Mouse (Mus musculus) CH12F3 (cell line): ENCODE measurements around the gene Anks4b.

Experiments used
- in situ Hi-C: fragments of 300-500 bp; cut with MboI; formaldehyde crosslinking; loops from 2 replicates; pipeline ENCODE4 v1.14.3; 2020; ENCODE audit warnings: low sequenced_read_pairs

Gene Anks4b

GRCm38 (mm10) chr7:120173603-120174244 lies at the start of gene Anks4b:
TSS of gene Anks4b (plus strand) at chr7:120173858.
- in situ Hi-C loops = no loop called here

GRCm38 (mm10) chr7:120124844-120125243 lies 48.8 kb upstream of the Anks4b start:
- in situ Hi-C loops = no loop called here

- in situ Hi-C loops = no loop called here
Observed at GRCm38 (mm10) chr7:120126976-120127685, 46.5 kb upstream of the Anks4b start.

GRCm38 (mm10) chr7:120127686-120128059 lies 46.0 kb upstream of the Anks4b start:
- in situ Hi-C loops = no loop called here

GRCm38 (mm10) chr7:120128951-120129350 lies 44.7 kb upstream of the Anks4b start:
- in situ Hi-C loops = no loop called here

GRCm38 (mm10) chr7:120142743-120143142 lies 30.9 kb upstream of the Anks4b start:
- in situ Hi-C loops = no loop called here

- in situ Hi-C loops = no loop called here
Observed at GRCm38 (mm10) chr7:120145191-120145590, 28.5 kb upstream of the Anks4b start, which contains the start of gene Zp2. TSS of gene Zp2 (minus strand) at chr7:120145291.

- in situ Hi-C loops = no loop called here
Observed at GRCm38 (mm10) chr7:120150257-120150656, 23.4 kb upstream of the Anks4b start.

- in situ Hi-C loops = no loop called here
Observed at GRCm38 (mm10) chr7:120150898-120151297, 22.8 kb upstream of the Anks4b start.

- in situ Hi-C loops = no loop called here
Observed at GRCm38 (mm10) chr7:120156841-120157409, 16.7 kb upstream of the Anks4b start.

- in situ Hi-C loops = no loop called here
Observed at GRCm38 (mm10) chr7:120157575-120158061, 16.0 kb upstream of the Anks4b start.

GRCm38 (mm10) chr7:120158121-120158613 lies 15.5 kb upstream of the Anks4b start:
- in situ Hi-C loops = no loop called here

GRCm38 (mm10) chr7:120163581-120164251 lies 9.9 kb upstream of the Anks4b start:
- in situ Hi-C loops = no loop called here

- in situ Hi-C loops = no loop called here
Observed at GRCm38 (mm10) chr7:120172188-120172700, 1.4 kb upstream of the Anks4b start.

- in situ Hi-C loops = no loop called here
Observed at GRCm38 (mm10) chr7:120174723-120175504, 1.3 kb downstream of the Anks4b start.

- in situ Hi-C loops = no loop called here
Observed at GRCm38 (mm10) chr7:120177611-120178010, 4.0 kb downstream of the Anks4b start.

- in situ Hi-C loops = no loop called here
Observed at GRCm38 (mm10) chr7:120178935-120179334, 5.3 kb downstream of the Anks4b start.

- in situ Hi-C loops = no loop called here
Observed at GRCm38 (mm10) chr7:120180547-120180946, 6.9 kb downstream of the Anks4b start.

GRCm38 (mm10) chr7:120181401-120182230 lies 8.0 kb downstream of the Anks4b start:
- in situ Hi-C loops = no loop called here
